14 mouse cellular contexts compared by ENCODE assay signal in genomic region chr16:38592946-38593345, GRCm38 (mm10).
"Had no signal": no experiment of that assay in that cellular context is flagged by ENCODE, and none has a peak within 500 bp of the region (broad histone marks: within the 10 kb centered on the region; RNA-seq: fewer than 3 reads in every experiment).

No protein-coding gene starts in this region.

- H3K27ac ChIP-seq: midbrain, embryonic 12.5 days; neural tube, embryonic 12.5 days had no signal

- H3K27me3 ChIP-seq: megakaryocyte, embryonic 14.5 days; midbrain, embryonic 12.5 days; neural tube, embryonic 12.5 days had no signal

- DNase-seq: lung, adult 18-20 months; lung, embryonic 14.5 days; lung, postnatal 10 days; lung, postnatal 4 days; midbrain, embryonic 14.5 days; right cerebral cortex, postnatal 14 days; spleen, adult 18-20 months; thymus, adult 18-20 months; thymus, postnatal 14 days; thymus, postnatal 36 days had no signal

- H3K9me3 ChIP-seq: megakaryocyte, embryonic 14.5 days; midbrain, embryonic 12.5 days; neural tube, embryonic 12.5 days had no signal

- H3K9ac ChIP-seq: lung, embryonic 14.5 days; midbrain, embryonic 12.5 days; neural tube, embryonic 12.5 days had no signal

- H3K4me1 ChIP-seq: megakaryocyte, embryonic 14.5 days; midbrain, embryonic 12.5 days; neural tube, embryonic 12.5 days had no signal

- H3K4me2 ChIP-seq: lung, embryonic 14.5 days; midbrain, embryonic 12.5 days; neural tube, embryonic 12.5 days had no signal

- H3K4me3 ChIP-seq: megakaryocyte, embryonic 14.5 days; midbrain, embryonic 12.5 days; neural tube, embryonic 12.5 days had no signal

- ATAC-seq: midbrain, embryonic 16.5 days had no signal
